Mouse (Mus musculus) right cerebral cortex, adult 18-20 months (tissue): ENCODE measurements around the gene Med10.

Source experiments
- DNase-seq: peaks from one replicate; pipeline ENCODE4 v3.0.0; 2022; ENCODE audit warnings: mixed read lengths

The Med10 gene

GRCm38 (mm10) chr13:69802095-69802494, at the start of gene Med10:
Gene Med10 (plus strand): TSS chr13:69802395.
- DNase-seq: no peak

- DNase-seq: no peak
Observed at GRCm38 (mm10) chr13:69752875-69753274, 49.3 kb upstream of the Med10 start.

- DNase-seq: peak; percentile 39
Observed at GRCm38 (mm10) chr13:69758979-69759378, 43.2 kb upstream of the Med10 start.

GRCm38 (mm10) chr13:69761393-69761792, 40.8 kb upstream of the Med10 start:
- peak; percentile 92 for DNase-seq

GRCm38 (mm10) chr13:69764646-69765045, 37.5 kb upstream of the Med10 start:
- no peak for DNase-seq

GRCm38 (mm10) chr13:69768152-69768551, 34.0 kb upstream of the Med10 start:
- DNase-seq: no peak

- no peak for DNase-seq
Observed at GRCm38 (mm10) chr13:69770538-69771456, 31.4 kb upstream of the Med10 start.

GRCm38 (mm10) chr13:69772358-69772757, 29.8 kb upstream of the Med10 start:
- DNase-seq: no peak

- peak; percentile 90 for DNase-seq
Observed at GRCm38 (mm10) chr13:69778221-69778620, 24.0 kb upstream of the Med10 start.

GRCm38 (mm10) chr13:69788704-69789103, 13.5 kb upstream of the Med10 start:
- DNase-seq: no peak

- DNase-seq: no peak
Observed at GRCm38 (mm10) chr13:69791814-69792213, 10.4 kb upstream of the Med10 start.

- no peak for DNase-seq
Observed at GRCm38 (mm10) chr13:69792541-69793009, 9.6 kb upstream of the Med10 start.

- DNase-seq: no peak
Observed at GRCm38 (mm10) chr13:69794808-69795207, 7.4 kb upstream of the Med10 start.

GRCm38 (mm10) chr13:69809681-69810611, 7.8 kb downstream of the Med10 start:
- DNase-seq: peak; percentile 87

GRCm38 (mm10) chr13:69810936-69811680, 8.9 kb downstream of the Med10 start:
- DNase-seq: no peak

GRCm38 (mm10) chr13:69813870-69814269, 11.7 kb downstream of the Med10 start:
- no peak for DNase-seq

- DNase-seq: peak; percentile 21
Observed at GRCm38 (mm10) chr13:69818306-69818705, 16.1 kb downstream of the Med10 start.

- DNase-seq: no peak
Observed at GRCm38 (mm10) chr13:69821169-69821822, 19.1 kb downstream of the Med10 start.

GRCm38 (mm10) chr13:69823920-69824637, 21.9 kb downstream of the Med10 start:
- peak; percentile 10 for DNase-seq

GRCm38 (mm10) chr13:69825396-69826095, 23.4 kb downstream of the Med10 start:
- no peak for DNase-seq

GRCm38 (mm10) chr13:69830606-69831005, 28.4 kb downstream of the Med10 start:
- DNase-seq: no peak
